Mouse (Mus musculus) neural tube, embryonic 11.5 days (tissue): Measurements from ENCODE around the gene Clcn1. TPM values are rescaled to one million over a fixed set of nuclear protein-coding genes. Genes with fewer than 3 reads are reported as not detected.

Experiments
- ATAC-seq: fragments of 200-750 bp; cut with Nextera tagmentation; 2 replicates; pipeline ENCODE4 v1.8.0; 2017; ENCODE audit warnings: moderate number of reproducible peaks, mild to moderate bottlenecking, moderate TSS enrichment, moderate library complexity; ENCODE audit not compliant: insufficient read depth, low FRiP score, low TSS enrichment
- DNase-seq: peaks from one replicate; pipeline ENCODE4 v3.0.0-alpha.2; 2015; ENCODE audit warnings: low spot score
- H3K27ac ChIP-seq: fragments of 300-500 bp; sonication (generic); 2 replicates; pipeline ENCODE4 v1.5.1; 2014; ENCODE audit warnings: low read depth, mild to moderate bottlenecking, low read length
- H3K27me3 ChIP-seq: fragments of 300-500 bp; sonication (generic); 2 replicates; pipeline ENCODE4 v1.6.1; 2014; ENCODE audit warnings: mild to moderate bottlenecking, low read length, mixed read lengths; ENCODE audit not compliant: control insufficient read depth, insufficient read depth
- H3K36me3 ChIP-seq: fragments of 300-500 bp; sonication (generic); 2 replicates; pipeline ENCODE4 v1.6.1; 2014; ENCODE audit warnings: mild to moderate bottlenecking, low read length, moderate library complexity, mixed read lengths; ENCODE audit not compliant: control insufficient read depth, insufficient read depth
- H3K4me1 ChIP-seq: fragments of 300-500 bp; sonication (generic); 2 replicates; pipeline ENCODE4 v1.6.1; 2014; ENCODE audit warnings: low read length, mixed read lengths; ENCODE audit not compliant: control insufficient read depth, insufficient read depth
- H3K4me2 ChIP-seq: fragments of 300-500 bp; sonication (generic); 2 replicates; pipeline ENCODE4 v1.6.1; 2014; ENCODE audit warnings: low read depth, mild to moderate bottlenecking, moderate library complexity
- H3K4me3 ChIP-seq: fragments of 300-500 bp; sonication (generic); 2 replicates; pipeline ENCODE4 v1.5.1; 2014; ENCODE audit warnings: low read depth, low read length
- H3K9ac ChIP-seq: fragments of 300-500 bp; sonication (generic); 2 replicates; pipeline ENCODE4 v1.6.1; 2014; ENCODE audit warnings: mild to moderate bottlenecking, low read length
- H3K9me3 ChIP-seq: fragments of 300-500 bp; sonication (generic); 2 replicates; pipeline ENCODE4 v1.6.1; 2016; ENCODE audit warnings: low read length; ENCODE audit not compliant: control insufficient read depth
- WGBS: fragments of 180-500 bp; shearing (Covaris S2); extraction: QIAGEN DNeasy Blood & Tissue Kit; methylation state at CpG from one replicate; pipeline ENCODE4 v1.1.7; 2014; 5-methylcytosine and 5-hydroxymethylcytosine counted together
- polyA plus RNA-seq: library from polyadenylated mRNA; unstranded; fragments of >200 nt; fragmentation: Nextera tagmentation; extraction: Ambion mirVana; gene quantifications from 2 replicates; pipeline ENCODE4 v1.2.1, GENCODE M21; 2014

Clcn1 gene
- polyA plus RNA-seq, 1 experiment from 2014 or later, result 1.7 TPM

- no peaks in the 10 kb centered on the region for H3K36me3 ChIP-seq
- ATAC-seq (peak; percentile 82; the same call in 1 of the 2 replicates), DNase-seq (peak; percentile 71)
- no peak overlapping the region for H3K4me2 ChIP-seq
- 21% methylated on average over 11 of the region's 11 CpGs for WGBS
- no peak overlapping the region for H3K9ac ChIP-seq
- H3K9me3 ChIP-seq, result no peaks in the 10 kb centered on the region
- H3K4me1 ChIP-seq, result no peaks in the 10 kb centered on the region
- H3K27me3 ChIP-seq, result no peaks in the 10 kb centered on the region
- H3K4me3 ChIP-seq, result no peak overlapping the region
- H3K27ac ChIP-seq, result no peak overlapping the region
Observed at GRCm38 (mm10) chr6:42257303-42257863, 29.1 kb upstream of the Clcn1 start.

- Histone ChIP-seq H3K36me3 (no peaks in the 10 kb centered on the region), H3K4me3 (no peak overlapping the region), H3K4me2 (no peak overlapping the region), H3K9ac (no peak overlapping the region), H3K4me1 (no peaks in the 10 kb centered on the region), H3K9me3 (no peaks in the 10 kb centered on the region), H3K27ac (no peak overlapping the region), H3K27me3 (no peaks in the 10 kb centered on the region)
- ATAC-seq (no peak), DNase-seq (no peak)
- 74% methylated on average over 6 of the region's 6 CpGs for WGBS
Observed at GRCm38 (mm10) chr6:42260430-42260829, 26.1 kb upstream of the Clcn1 start.

- Histone ChIP-seq H3K4me1 (0 out of 2 replicates have a peak, but pooled peaks cover 2% of the 10 kb centered on the region), H3K27ac (no peak within 1 kb of the TSS), H3K9me3 (no peaks in the 10 kb centered on the region), H3K4me3 (no peak within 1 kb of the TSS), H3K9ac (no peak within 1 kb of the TSS), H3K36me3 (no peaks in the 10 kb centered on the region), H3K27me3 (no peaks in the 10 kb centered on the region), H3K4me2 (no peak within 1 kb of the TSS)
- ATAC-seq (no peak), DNase-seq (no peak)
- WGBS, result 16% methylated on average over 20 of the region's 20 CpGs
Observed at GRCm38 (mm10) chr6:42261524-42262170, 24.8 kb upstream of the Clcn1 start, which contains the start of gene Tmem139. Tmem139 (plus strand) TSS chr6:42261970.

DNA sequence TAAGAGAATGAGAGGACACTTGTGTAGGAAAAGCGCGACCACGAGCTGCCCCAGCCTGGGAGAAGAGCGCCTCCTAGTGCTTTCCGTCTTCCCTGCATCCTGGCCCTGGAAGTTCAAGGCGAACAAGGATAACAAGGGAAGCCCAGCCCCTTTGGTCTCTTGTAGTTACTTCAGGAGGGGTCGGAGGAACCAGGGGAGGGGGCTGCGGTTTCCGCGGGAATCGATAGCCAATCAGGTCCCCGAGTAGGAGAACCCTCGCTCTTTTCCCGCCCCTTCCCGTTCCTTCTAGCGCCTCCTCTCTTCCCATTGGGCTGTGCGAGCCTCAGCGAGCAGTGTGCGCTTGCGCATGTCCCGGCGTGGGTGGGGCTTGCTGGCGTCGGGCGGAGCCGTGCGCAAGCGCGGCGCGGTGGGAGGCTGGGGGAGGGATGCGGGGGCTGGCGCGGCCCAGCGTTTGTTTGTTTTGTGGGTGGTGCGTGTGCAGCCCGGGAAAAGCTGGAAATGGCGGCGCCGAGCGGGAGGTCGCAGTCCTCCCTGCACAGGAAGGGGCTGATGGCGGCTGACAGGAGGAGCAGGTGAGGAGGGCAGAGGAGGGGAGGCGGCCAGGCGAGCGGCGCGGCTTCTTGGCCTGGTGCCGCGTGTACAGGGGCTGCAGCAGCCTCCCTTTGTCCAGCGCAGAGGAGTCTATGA, 21.7 kb upstream of the Clcn1 start, which contains the start of gene Casp2:
Gene Casp2 (plus strand): TSS at position 360 of the 687 bp plus-strand sequence.
- Histone ChIP-seq H3K36me3 (peaks cover 12% of the 10 kb centered on the region), H3K9ac (peak within 1 kb of the TSS; percentile 90), H3K9me3 (no peaks in the 10 kb centered on the region), H3K4me1 (0 out of 2 replicates have a peak, but pooled peaks cover 2% of the 10 kb centered on the region), H3K27me3 (no peaks in the 10 kb centered on the region), H3K27ac (peak within 1 kb of the TSS; percentile 67; the same call in 1 of the 2 replicates), H3K4me3 (peak within 1 kb of the TSS; percentile 76), H3K4me2 (peak within 1 kb of the TSS; percentile 71)
- under 1% methylated on average over 50 of the region's 51 CpGs for WGBS
- ATAC-seq (peak; percentile 99), DNase-seq (peak; percentile 99)

- DNase-seq, result peak; percentile 30
- WGBS, result under 1% methylated on average over 21 of the region's 21 CpGs
- no peaks in the 10 kb centered on the region for H3K9me3 ChIP-seq
- H3K27me3 ChIP-seq, result no peaks in the 10 kb centered on the region
- ATAC-seq, result no peak
- H3K9ac ChIP-seq, result peak overlapping the region; percentile 90
- H3K4me2 ChIP-seq, result peak overlapping the region; percentile 71
- H3K36me3 ChIP-seq, result peaks cover 14% of the 10 kb centered on the region
- H3K4me3 ChIP-seq, result peak overlapping the region; percentile 76
- H3K27ac ChIP-seq, result peak overlapping the region; percentile 67; the same call in 1 of the 2 replicates
- H3K4me1 ChIP-seq, result 0 out of 2 replicates have a peak, but pooled peaks cover 2% of the 10 kb centered on the region
Observed at GRCm38 (mm10) chr6:42265391-42266330, 20.8 kb upstream of the Clcn1 start.

DNA sequence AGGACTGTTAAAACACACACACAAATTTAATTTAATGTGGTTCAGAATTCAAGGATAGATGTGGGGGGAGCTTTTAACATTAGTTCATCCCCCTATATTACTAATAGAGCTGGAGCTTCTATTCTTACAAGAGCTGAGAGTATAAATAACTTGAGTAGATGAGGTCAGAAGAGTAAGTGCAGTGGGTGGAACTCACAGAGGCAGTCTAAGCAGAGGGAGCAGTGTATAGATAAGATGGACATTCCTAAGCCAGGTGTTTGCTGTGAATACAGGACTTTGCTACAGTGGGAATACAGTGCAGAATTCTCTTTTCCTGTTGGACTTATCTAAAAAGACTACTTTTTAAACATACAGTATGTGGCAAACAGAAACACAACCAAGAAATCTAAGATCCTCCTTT, 15.7 kb upstream of the Clcn1 start:
- no peak overlapping the region for H3K9ac ChIP-seq
- ATAC-seq (no peak), DNase-seq (no peak)
- no peaks in the 10 kb centered on the region for H3K27me3 ChIP-seq
- 0 out of 2 replicates have a peak, but pooled peaks cover 2% of the 10 kb centered on the region for H3K4me1 ChIP-seq
- H3K4me2 ChIP-seq, result no peak overlapping the region
- no peak overlapping the region for H3K27ac ChIP-seq
- peaks cover 26% of the 10 kb centered on the region for H3K36me3 ChIP-seq
- no peaks in the 10 kb centered on the region for H3K9me3 ChIP-seq
- no peak overlapping the region for H3K4me3 ChIP-seq

- WGBS, result 88% methylated on average over 2 of the region's 2 CpGs
- no peak overlapping the region for H3K27ac ChIP-seq
- no peaks in the 10 kb centered on the region for H3K27me3 ChIP-seq
- no peak overlapping the region for H3K4me3 ChIP-seq
- ATAC-seq (no peak), DNase-seq (no peak)
- H3K9ac ChIP-seq, result no peak overlapping the region
- H3K4me1 ChIP-seq, result no peaks in the 10 kb centered on the region
- H3K9me3 ChIP-seq, result no peaks in the 10 kb centered on the region
- peaks cover 33% of the 10 kb centered on the region for H3K36me3 ChIP-seq
- H3K4me2 ChIP-seq, result no peak overlapping the region
Observed at GRCm38 (mm10) chr6:42276151-42276550, 10.3 kb upstream of the Clcn1 start.

- DNase-seq (no peak), ATAC-seq (no peak)
- Histone ChIP-seq H3K27ac (no peak overlapping the region), H3K27me3 (no peaks in the 10 kb centered on the region), H3K4me1 (no peaks in the 10 kb centered on the region), H3K4me3 (no peak overlapping the region), H3K36me3 (peaks cover 16% of the 10 kb centered on the region), H3K9me3 (no peaks in the 10 kb centered on the region), H3K4me2 (no peak overlapping the region), H3K9ac (no peak overlapping the region)
- WGBS, result 89% methylated on average over 5 of the region's 5 CpGs
Observed at GRCm38 (mm10) chr6:42282865-42283528, 3.5 kb upstream of the Clcn1 start.
